Mouse (Mus musculus): ENCODE measurements at regions not wholly inside any gene's neighbourhood (a gene's known extent, or its start where the extent isn't known, plus 50 kb on each side); places are given as distances from the start of the nearest gene placed in this dataset.

DNA sequence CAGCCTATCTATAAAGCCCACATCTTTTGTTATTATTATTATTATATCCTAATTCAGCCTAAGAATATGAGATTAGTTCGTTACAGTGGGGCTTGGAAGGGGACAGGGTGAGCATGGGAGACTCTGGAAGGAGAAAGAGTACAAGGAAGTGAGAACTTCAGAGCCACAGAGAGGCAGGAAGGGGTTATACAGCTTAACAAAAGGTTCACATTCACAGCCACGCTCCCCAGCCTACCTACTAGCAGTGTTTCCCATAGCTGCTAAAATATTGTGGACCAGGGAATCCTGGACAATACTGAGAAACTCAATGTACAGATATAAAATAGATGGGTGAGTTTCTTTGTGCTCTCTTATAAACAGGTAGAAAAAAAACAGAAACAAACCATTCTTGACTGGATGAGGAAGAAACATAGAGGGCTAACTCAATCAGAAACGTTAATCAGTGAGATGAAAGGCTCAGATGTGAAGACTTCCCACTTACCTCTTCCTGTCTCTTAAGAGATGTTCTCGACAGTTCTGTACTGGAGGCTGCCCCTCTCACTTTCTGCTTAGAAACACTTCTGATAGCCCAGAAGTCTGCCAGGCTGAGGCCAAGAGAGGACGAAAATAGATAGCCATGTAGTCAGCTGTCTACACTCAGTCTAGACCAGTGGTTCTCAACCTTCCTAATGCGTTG lies 61.7 kb upstream of the Kcna3 start:
- 54% methylated on average over 6 of the region's 6 CpGs for WGBS
- no peak overlapping the region for H3K27ac ChIP-seq (ENCODE audit: control insufficient read depth, insufficient read depth, low read length)
- no peak overlapping the region for H3K4me3 ChIP-seq (ENCODE audit: control insufficient read depth, insufficient read depth, low read length)
- DNase-seq, result no peak
- H3K4me1 ChIP-seq (replicated peaks; ENCODE audit: control insufficient read depth, insufficient read depth, low read length), result no peaks in the 10 kb centered on the region
- H3K27me3 ChIP-seq (ENCODE audit: control insufficient read depth, insufficient read depth, low read length), result no peaks in the 10 kb centered on the region
- H3K36me3 ChIP-seq (ENCODE audit: control insufficient read depth, insufficient read depth, low read length), result no peaks in the 10 kb centered on the region
- TF ChIP-seq POLR2A (IDR thresholded peaks at IDR 0.05; ENCODE audit: control insufficient read depth, extremely low read depth, insufficient read depth, low read length, poor library complexity) (no peak), CTCF (IDR thresholded peaks at IDR 0.05; ENCODE audit: borderline replicate concordance, control insufficient read depth, extremely low read depth, insufficient read depth, low read length, poor library complexity) (no peak)

- H3K4me1 ChIP-seq (replicated peaks; ENCODE audit: control insufficient read depth, insufficient read depth, low read length), result no peaks in the 10 kb centered on the region
- H3K27ac ChIP-seq (ENCODE audit: control insufficient read depth, insufficient read depth, low read length), result no peak overlapping the region
- H3K27me3 ChIP-seq (ENCODE audit: control insufficient read depth, insufficient read depth, low read length), result no peaks in the 10 kb centered on the region
- no peak for DNase-seq
- H3K36me3 ChIP-seq (ENCODE audit: control insufficient read depth, insufficient read depth, low read length), result no peaks in the 10 kb centered on the region
- WGBS, result 85% methylated on average over 6 of the region's 6 CpGs
- no peak overlapping the region for H3K4me3 ChIP-seq (ENCODE audit: control insufficient read depth, insufficient read depth, low read length)
- TF ChIP-seq POLR2A (IDR thresholded peaks at IDR 0.05; ENCODE audit: control insufficient read depth, extremely low read depth, insufficient read depth, low read length, poor library complexity) (no peak), CTCF (IDR thresholded peaks at IDR 0.05; ENCODE audit: borderline replicate concordance, control insufficient read depth, extremely low read depth, insufficient read depth, low read length, poor library complexity) (no peak)
Observed at GRCm38 (mm10) chr3:106978728-106979127, 57.2 kb upstream of the Kcna3 start.

DNA sequence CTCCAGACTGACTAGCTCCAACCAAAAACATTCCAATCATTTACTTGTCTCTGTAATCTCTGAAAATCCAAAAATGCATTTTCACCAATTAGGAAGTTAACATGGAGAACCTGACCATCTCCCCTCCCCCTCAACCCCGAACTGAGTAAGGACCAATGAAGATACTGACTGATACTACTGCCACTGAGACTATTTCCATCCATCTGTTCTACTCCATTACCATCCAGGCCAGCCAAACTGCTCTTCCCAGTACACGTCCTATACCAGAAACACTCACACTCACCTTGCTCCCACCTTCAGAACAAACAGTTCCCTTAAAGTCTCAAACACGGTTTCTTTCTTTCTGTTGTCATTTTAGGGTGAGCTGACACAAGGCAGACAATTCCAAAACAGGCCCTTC lies 55.1 kb upstream of the Kcna3 start:
- no peaks in the 10 kb centered on the region for H3K4me1 ChIP-seq (replicated peaks; ENCODE audit: control insufficient read depth, insufficient read depth, low read length)
- 87% methylated on average over 3 of the region's 3 CpGs for WGBS
- H3K27me3 ChIP-seq (ENCODE audit: control insufficient read depth, insufficient read depth, low read length), result no peaks in the 10 kb centered on the region
- H3K27ac ChIP-seq (ENCODE audit: control insufficient read depth, insufficient read depth, low read length), result no peak overlapping the region
- no peaks in the 10 kb centered on the region for H3K36me3 ChIP-seq (ENCODE audit: control insufficient read depth, insufficient read depth, low read length)
- TF ChIP-seq CTCF (IDR thresholded peaks at IDR 0.05; ENCODE audit: borderline replicate concordance, control insufficient read depth, extremely low read depth, insufficient read depth, low read length, poor library complexity), result no peak
- H3K4me3 ChIP-seq (ENCODE audit: control insufficient read depth, insufficient read depth, low read length), result no peak overlapping the region
- no peak for DNase-seq

- H3K4me1 ChIP-seq (replicated peaks; ENCODE audit: control insufficient read depth, insufficient read depth, low read length), result no peaks in the 10 kb centered on the region
- DNase-seq, result no peak
- H3K27ac ChIP-seq (ENCODE audit: control insufficient read depth, insufficient read depth, low read length), result no peak overlapping the region
- TF ChIP-seq CTCF (IDR thresholded peaks at IDR 0.05; ENCODE audit: borderline replicate concordance, control insufficient read depth, extremely low read depth, insufficient read depth, low read length, poor library complexity) (no peak), POLR2A (IDR thresholded peaks at IDR 0.05; ENCODE audit: control insufficient read depth, extremely low read depth, insufficient read depth, low read length, poor library complexity) (no peak)
- H3K27me3 ChIP-seq (ENCODE audit: control insufficient read depth, insufficient read depth, low read length), result no peaks in the 10 kb centered on the region
- no peak overlapping the region for H3K4me3 ChIP-seq (ENCODE audit: control insufficient read depth, insufficient read depth, low read length)
- H3K36me3 ChIP-seq (ENCODE audit: control insufficient read depth, insufficient read depth, low read length), result no peaks in the 10 kb centered on the region
- WGBS, result 94% methylated on average over 3 of the region's 3 CpGs
Observed at GRCm38 (mm10) chr3:106981323-106981722, 54.6 kb upstream of the Kcna3 start.

DNA sequence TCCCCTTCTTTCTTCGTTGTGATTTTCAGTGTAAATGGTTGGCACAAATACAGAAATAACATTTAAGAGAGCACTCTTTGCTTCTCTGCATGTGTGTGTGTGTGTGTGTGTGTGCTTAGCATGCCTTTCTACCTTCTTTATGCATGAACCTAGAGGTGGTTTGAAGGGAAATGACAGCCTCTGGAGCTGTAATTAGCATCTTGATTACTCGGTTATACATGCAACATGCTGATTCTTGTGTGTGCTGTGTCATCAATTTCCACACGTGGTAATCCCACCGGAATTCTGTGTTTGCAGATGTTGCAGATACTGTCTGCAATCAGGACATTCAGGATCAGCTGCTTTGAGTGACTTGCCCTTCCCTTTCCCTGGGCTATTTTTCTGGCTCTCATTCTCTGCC lies 51.7 kb upstream of the Kcna3 start:
- Histone ChIP-seq H3K27ac (ENCODE audit: control insufficient read depth, insufficient read depth, low read length) (no peak overlapping the region), H3K36me3 (ENCODE audit: control insufficient read depth, insufficient read depth, low read length) (no peaks in the 10 kb centered on the region), H3K4me1 (replicated peaks; ENCODE audit: control insufficient read depth, insufficient read depth, low read length) (no peaks in the 10 kb centered on the region), H3K27me3 (ENCODE audit: control insufficient read depth, insufficient read depth, low read length) (no peaks in the 10 kb centered on the region), H3K4me3 (ENCODE audit: control insufficient read depth, insufficient read depth, low read length) (no peak overlapping the region)
- WGBS, result 82% methylated on average over 4 of the region's 4 CpGs
- DNase-seq, result no peak
- TF ChIP-seq POLR2A (IDR thresholded peaks at IDR 0.05; ENCODE audit: control insufficient read depth, extremely low read depth, insufficient read depth, low read length, poor library complexity) (no peak), CTCF (IDR thresholded peaks at IDR 0.05; ENCODE audit: borderline replicate concordance, control insufficient read depth, extremely low read depth, insufficient read depth, low read length, poor library complexity) (no peak)

All from thymus, adult 2 months (tissue).